Mouse (Mus musculus): ENCODE data around the gene Mt1. TPM values are rescaled to one million over a fixed set of nuclear protein-coding genes. Genes with fewer than 3 reads are reported as not detected.

Gene Mt1
- polyA plus RNA-seq, 1 experiment from 2014 or later, result 34.9 TPM

DNA sequence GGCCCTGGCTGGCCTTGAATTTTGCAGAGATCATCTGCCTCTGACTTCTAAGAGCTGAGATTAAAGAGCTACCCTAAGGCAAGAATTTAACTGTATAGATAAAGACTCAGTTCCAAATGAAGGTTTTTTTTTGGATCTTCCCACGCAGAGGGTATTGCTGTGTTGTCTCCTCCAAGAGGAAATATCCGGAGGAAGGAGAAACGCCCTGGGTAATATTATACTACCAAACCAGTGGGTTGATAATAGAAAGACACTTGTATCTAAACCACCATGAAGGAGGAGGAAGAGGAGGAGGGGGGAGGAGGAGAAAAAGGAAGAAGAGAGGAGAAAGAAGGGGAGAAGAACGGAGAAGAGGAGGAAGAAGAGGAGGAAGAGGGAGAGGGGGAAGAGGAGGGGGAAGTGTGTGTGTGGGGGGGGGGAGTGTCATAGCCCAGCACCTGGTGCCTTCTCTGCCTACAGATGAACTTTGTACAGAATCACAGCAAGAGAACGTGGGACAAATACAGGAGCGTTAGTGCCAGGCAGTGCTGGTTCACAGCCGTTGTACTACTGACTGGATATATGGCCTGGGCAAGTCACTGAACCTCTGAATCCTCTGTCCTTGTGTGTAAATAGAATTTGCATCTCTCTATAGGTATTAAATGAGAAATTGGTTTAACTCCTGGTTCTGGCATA is 1.0 kb upstream of the Mt1 start:
- Histone ChIP-seq H3K27ac (replicated peaks; ENCODE audit: low read depth, low read length) (no peak overlapping the region), H3K9me3 (ENCODE audit: control insufficient read depth, low read length) (no peaks in the 10 kb centered on the region), H3K4me3 (replicated peaks; ENCODE audit: low read depth, low read length) (no peak overlapping the region), H3K9ac (replicated peaks; ENCODE audit: low read length) (no peak overlapping the region), H3K4me2 (ENCODE audit: low read length) (no peak overlapping the region), H3K4me1 (ENCODE audit: control insufficient read depth, insufficient read depth, low read length) (peaks cover 15% of the 10 kb centered on the region), H3K36me3 (ENCODE audit: control insufficient read depth, insufficient read depth, low read length) (no peaks in the 10 kb centered on the region), H3K27me3 (ENCODE audit: control insufficient read depth, insufficient read depth, low read length) (peaks cover 84% of the 10 kb centered on the region)
- no peak for DNase-seq
- 64% methylated on average over 7 of the region's 7 CpGs for WGBS
- no peak for ATAC-seq (ENCODE audit: low FRiP score, low TSS enrichment)

DNA sequence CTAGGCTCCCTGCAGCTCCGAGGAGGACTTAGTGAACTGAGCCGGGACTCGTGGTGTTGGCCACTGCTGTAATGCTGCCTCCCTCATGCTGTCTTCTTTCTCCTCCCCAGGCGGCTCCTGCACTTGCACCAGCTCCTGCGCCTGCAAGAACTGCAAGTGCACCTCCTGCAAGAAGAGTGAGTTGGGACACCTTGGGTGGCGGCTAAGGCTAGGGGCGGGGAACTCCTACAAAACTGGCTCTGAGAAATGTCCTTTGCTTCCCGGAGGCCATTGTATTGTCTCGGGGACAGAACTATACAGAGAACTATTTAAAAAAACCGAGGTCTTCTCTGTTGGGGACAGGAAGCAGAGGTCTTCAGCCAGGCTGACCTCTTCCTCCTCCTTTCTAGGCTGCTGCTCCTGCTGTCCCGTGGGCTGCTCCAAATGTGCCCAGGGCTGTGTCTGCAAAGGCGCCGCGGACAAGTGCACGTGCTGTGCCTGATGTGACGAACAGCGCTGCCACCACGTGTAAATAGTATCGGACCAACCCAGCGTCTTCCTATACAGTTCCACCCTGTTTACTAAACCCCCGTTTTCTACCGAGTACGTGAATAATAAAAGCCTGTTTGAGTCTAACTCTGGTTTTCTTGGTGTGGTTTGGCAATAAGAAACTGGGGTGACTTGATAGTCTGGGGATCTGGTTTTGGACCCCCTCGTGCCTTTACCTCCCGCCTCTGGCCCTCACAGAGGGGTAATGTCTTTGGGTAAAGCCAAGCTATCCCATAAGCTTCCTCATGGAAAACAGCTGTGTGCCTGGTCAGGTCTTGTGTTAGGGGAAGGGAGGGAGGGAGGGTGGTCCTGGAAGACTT is 1.1 kb downstream of the Mt1 start:
- H3K27me3 ChIP-seq (ENCODE audit: control insufficient read depth, insufficient read depth, low read length), result peaks cover 82% of the 10 kb centered on the region
- DNase-seq, result peak; percentile 43
- no peak overlapping the region for H3K9ac ChIP-seq (replicated peaks; ENCODE audit: low read length)

DNA sequence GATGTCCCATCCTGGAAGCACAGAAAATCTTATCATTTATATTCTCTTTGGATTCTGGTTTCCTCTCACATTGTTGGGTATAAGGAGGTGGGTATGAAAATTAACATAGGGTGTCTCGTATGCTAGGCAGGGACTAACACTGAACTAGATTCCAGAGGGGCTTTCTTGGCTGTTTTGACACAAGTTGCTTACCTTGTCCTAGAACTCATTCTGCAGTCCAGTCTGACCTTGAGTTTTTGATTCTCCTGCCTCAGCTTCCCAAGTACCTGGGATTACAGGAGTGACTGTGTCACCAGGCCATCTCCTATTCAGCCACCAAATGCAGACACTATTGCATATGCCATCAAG is 1.7 kb downstream of the Mt1 start:
- ATAC-seq (ENCODE audit: low FRiP score, low TSS enrichment), result no peak
- peaks cover 82% of the 10 kb centered on the region for H3K27me3 ChIP-seq (ENCODE audit: control insufficient read depth, insufficient read depth, low read length)
- peaks cover 14% of the 10 kb centered on the region for H3K4me1 ChIP-seq (ENCODE audit: control insufficient read depth, insufficient read depth, low read length)
- H3K9me3 ChIP-seq (ENCODE audit: control insufficient read depth, low read length), result no peaks in the 10 kb centered on the region
- no peak overlapping the region for H3K9ac ChIP-seq (replicated peaks; ENCODE audit: low read length)
- H3K4me2 ChIP-seq (ENCODE audit: low read length), result no peak overlapping the region
- H3K4me3 ChIP-seq (replicated peaks; ENCODE audit: low read depth, low read length), result no peak overlapping the region
- 85% methylated on average over 1 of the region's 1 CpGs for WGBS
- DNase-seq, result no peak
- no peaks in the 10 kb centered on the region for H3K36me3 ChIP-seq (ENCODE audit: control insufficient read depth, insufficient read depth, low read length)
- no peak overlapping the region for H3K27ac ChIP-seq (replicated peaks; ENCODE audit: low read depth, low read length)

More for the DNA sequence above, 1.1 kb downstream of the Mt1 start:
- ATAC-seq (ENCODE audit: low FRiP score, low TSS enrichment), result no peak
- no peaks in the 10 kb centered on the region for H3K9me3 ChIP-seq (ENCODE audit: control insufficient read depth, low read length)
- peak overlapping the region; percentile 34; the same call in 1 of the 2 replicates for H3K4me3 ChIP-seq (replicated peaks; ENCODE audit: low read depth, low read length)
- H3K27ac ChIP-seq (replicated peaks; ENCODE audit: low read depth, low read length), result no peak overlapping the region
- peaks cover 14% of the 10 kb centered on the region for H3K4me1 ChIP-seq (ENCODE audit: control insufficient read depth, insufficient read depth, low read length)
- H3K36me3 ChIP-seq (ENCODE audit: control insufficient read depth, insufficient read depth, low read length), result no peaks in the 10 kb centered on the region
- WGBS, result 2% methylated on average over 25 of the region's 25 CpGs
- H3K4me2 ChIP-seq (ENCODE audit: low read length), result peak overlapping the region; percentile 66

DNA sequence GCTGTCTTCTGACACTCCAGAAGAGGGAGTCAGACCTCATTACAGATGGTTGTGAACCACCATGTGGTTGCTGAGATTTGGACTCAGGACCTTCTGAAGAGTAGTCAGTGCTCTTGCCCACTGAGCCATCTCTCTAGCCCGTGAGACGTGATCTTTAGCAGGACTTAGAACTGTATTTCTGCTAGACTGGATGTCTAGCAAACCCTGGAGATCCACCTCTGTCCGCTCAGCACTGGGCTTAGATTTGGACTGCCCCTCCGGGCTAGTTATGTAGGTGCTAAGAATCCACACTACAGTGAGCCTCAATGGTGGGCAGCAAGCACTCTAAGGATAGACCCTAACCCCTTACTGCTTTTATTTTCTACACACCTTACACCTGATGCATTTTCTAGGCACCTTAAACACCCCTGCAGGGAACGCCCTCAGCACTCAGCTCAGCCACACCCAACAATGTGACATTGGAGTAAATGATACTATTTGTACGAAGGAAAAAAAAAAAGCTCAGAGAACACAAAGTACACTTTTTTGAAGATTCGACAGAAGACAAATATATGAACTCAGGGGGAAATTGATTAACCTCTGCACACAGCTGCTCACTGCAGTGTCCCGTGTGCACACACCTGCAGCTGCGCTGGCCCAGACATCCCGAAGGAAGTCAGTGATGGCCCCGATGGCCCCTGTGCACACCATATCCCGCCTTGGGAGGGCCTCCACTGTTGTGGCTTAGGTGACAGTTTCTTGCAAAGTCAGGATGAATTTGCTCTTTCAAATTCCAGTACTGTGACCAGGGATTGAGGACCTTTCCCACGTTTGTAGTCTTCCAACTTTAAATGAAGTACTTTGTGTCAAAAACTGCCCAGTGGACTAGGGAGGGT is 3.4 kb downstream of the Mt1 start:
- H3K27me3 ChIP-seq (ENCODE audit: control insufficient read depth, insufficient read depth, low read length), result peaks cover 83% of the 10 kb centered on the region
- no peak overlapping the region for H3K4me2 ChIP-seq (ENCODE audit: low read length)
- H3K36me3 ChIP-seq (ENCODE audit: control insufficient read depth, insufficient read depth, low read length), result no peaks in the 10 kb centered on the region
- H3K4me1 ChIP-seq (ENCODE audit: control insufficient read depth, insufficient read depth, low read length), result peaks cover 14% of the 10 kb centered on the region
- no peak overlapping the region for H3K9ac ChIP-seq (replicated peaks; ENCODE audit: low read length)
- H3K4me3 ChIP-seq (replicated peaks; ENCODE audit: low read depth, low read length), result no peak overlapping the region
- 72% methylated on average over 13 of the region's 13 CpGs for WGBS
- no peaks in the 10 kb centered on the region for H3K9me3 ChIP-seq (ENCODE audit: control insufficient read depth, low read length)
- no peak for DNase-seq
- no peak for ATAC-seq (ENCODE audit: low FRiP score, low TSS enrichment)
- H3K27ac ChIP-seq (replicated peaks; ENCODE audit: low read depth, low read length), result no peak overlapping the region

DNA sequence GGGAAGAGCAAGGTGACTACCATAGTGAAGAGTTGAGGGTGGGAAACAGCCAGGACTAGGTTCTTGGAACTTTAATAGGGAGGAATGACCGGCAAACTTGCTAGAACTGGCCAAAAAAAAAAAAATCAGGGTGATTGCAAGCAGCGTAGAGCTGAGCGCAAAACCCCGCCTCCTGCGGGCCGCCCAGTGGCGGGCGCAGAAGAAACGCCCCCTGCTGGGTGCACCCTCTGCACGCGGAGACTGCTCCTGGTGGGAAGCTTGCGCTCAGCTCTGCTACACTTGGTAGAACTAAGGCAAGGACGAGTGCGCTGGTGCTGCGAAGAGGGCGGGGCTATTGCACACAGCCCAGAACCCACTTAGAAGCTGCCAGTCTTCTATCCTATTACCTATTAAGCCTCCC is 4.2 kb downstream of the Mt1 start:
- ATAC-seq (ENCODE audit: low FRiP score, low TSS enrichment), result peak; percentile 31; the same call in 1 of the 2 replicates

DNA sequence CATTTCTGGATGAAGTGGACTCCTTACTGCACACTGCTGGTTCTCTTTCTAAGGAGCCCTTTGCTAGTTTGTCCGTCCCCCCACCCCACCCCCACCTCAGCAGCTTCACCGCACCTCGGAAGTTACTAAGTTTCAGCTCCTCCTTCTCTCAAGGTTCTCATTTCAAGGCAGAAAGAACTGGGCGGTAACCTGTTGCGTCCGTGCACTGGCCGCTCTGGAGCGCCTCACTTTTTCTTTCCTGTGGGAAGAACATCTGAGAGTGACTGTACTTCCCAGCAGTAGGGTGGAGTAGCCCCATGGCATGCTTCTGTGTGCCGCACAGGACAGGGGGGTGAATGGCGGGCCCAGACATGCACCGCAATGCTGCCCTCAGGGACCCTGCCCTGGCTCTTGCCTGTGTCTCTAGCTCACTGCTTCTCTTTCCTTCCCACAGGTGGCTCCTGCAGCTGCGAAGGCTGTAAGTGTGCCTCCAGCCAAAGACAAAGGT is 5.5 kb downstream of the Mt1 start:
- 25% methylated on average over 12 of the region's 12 CpGs for WGBS
- no peaks in the 10 kb centered on the region for H3K36me3 ChIP-seq (ENCODE audit: control insufficient read depth, insufficient read depth, low read length)

More for the DNA sequence above, 4.2 kb downstream of the Mt1 start:
- Histone ChIP-seq H3K4me2 (ENCODE audit: low read length) (peak overlapping the region; percentile 41), H3K27me3 (ENCODE audit: control insufficient read depth, insufficient read depth, low read length) (peaks cover 79% of the 10 kb centered on the region), H3K36me3 (ENCODE audit: control insufficient read depth, insufficient read depth, low read length) (no peaks in the 10 kb centered on the region), H3K9me3 (ENCODE audit: control insufficient read depth, low read length) (no peaks in the 10 kb centered on the region), H3K9ac (replicated peaks; ENCODE audit: low read length) (no peak overlapping the region), H3K4me1 (ENCODE audit: control insufficient read depth, insufficient read depth, low read length) (peaks cover 14% of the 10 kb centered on the region), H3K4me3 (replicated peaks; ENCODE audit: low read depth, low read length) (peak overlapping the region; percentile 3; the same call in 1 of the 2 replicates), H3K27ac (replicated peaks; ENCODE audit: low read depth, low read length) (no peak overlapping the region)
- peak; percentile 77 for DNase-seq
- WGBS, result under 1% methylated on average over 16 of the region's 16 CpGs

DNA sequence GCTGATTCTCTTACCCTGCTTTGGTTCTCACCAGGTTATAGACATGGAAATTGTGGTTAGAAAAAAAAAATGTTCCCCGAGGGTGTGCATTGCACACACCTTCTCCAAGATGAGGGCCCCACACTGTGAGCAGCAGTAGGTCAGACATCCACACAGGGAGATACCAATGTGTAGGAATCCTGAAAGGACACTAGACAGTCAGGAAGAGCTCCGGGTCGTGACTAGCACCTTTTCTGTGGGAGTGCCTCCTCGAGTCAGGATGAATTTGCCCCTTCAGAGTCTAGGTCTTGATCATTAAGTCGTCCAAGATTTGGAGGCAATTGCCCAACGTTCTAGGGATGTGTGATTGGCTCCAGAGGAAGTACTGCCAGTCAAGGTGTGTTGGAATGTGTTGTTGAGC is 6.9 kb downstream of the Mt1 start:
- H3K27me3 ChIP-seq (ENCODE audit: control insufficient read depth, insufficient read depth, low read length), result peaks cover 53% of the 10 kb centered on the region
- no peak overlapping the region for H3K27ac ChIP-seq (replicated peaks; ENCODE audit: low read depth, low read length)
- H3K9me3 ChIP-seq (ENCODE audit: control insufficient read depth, low read length), result no peaks in the 10 kb centered on the region
- H3K9ac ChIP-seq (replicated peaks; ENCODE audit: low read length), result no peak overlapping the region
- H3K4me2 ChIP-seq (ENCODE audit: low read length), result no peak overlapping the region
- DNase-seq, result no peak
- H3K4me3 ChIP-seq (replicated peaks; ENCODE audit: low read depth, low read length), result no peak overlapping the region
- H3K4me1 ChIP-seq (ENCODE audit: control insufficient read depth, insufficient read depth, low read length), result 0 out of 2 replicates have a peak, but pooled peaks cover 4% of the 10 kb centered on the region
- ATAC-seq (ENCODE audit: low FRiP score, low TSS enrichment), result no peak
- no peaks in the 10 kb centered on the region for H3K36me3 ChIP-seq (ENCODE audit: control insufficient read depth, insufficient read depth, low read length)
- 71% methylated on average over 6 of the region's 6 CpGs for WGBS

More for the DNA sequence above, 5.5 kb downstream of the Mt1 start:
- no peak for ATAC-seq (ENCODE audit: low FRiP score, low TSS enrichment)
- Histone ChIP-seq H3K4me1 (ENCODE audit: control insufficient read depth, insufficient read depth, low read length) (peaks cover 8% of the 10 kb centered on the region), H3K27me3 (ENCODE audit: control insufficient read depth, insufficient read depth, low read length) (peaks cover 66% of the 10 kb centered on the region), H3K4me2 (ENCODE audit: low read length) (no peak overlapping the region), H3K4me3 (replicated peaks; ENCODE audit: low read depth, low read length) (no peak overlapping the region), H3K9me3 (ENCODE audit: control insufficient read depth, low read length) (no peaks in the 10 kb centered on the region), H3K9ac (replicated peaks; ENCODE audit: low read length) (no peak overlapping the region), H3K27ac (replicated peaks; ENCODE audit: low read depth, low read length) (no peak overlapping the region)
- DNase-seq, result no peak

DNA sequence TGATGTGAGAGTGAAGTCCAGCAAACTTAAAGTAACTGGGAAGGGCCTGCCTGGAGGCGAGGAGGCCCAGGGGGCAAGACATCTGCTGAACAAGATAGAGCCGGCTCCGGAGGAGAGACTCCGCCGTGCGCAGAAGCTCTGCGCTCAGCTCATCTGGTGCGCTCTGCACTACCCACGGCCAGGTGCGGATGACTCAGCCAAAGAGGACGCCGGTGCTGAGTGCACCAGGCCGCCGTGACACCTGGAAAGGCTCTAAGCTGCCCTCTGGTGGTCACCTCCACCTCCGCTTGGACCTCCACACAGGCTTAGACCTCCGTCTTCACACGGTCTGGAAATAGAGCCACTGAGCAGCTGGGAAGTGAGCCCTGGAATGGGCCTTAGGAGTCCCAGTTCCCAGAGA is 7.7 kb downstream of the Mt1 start:
- DNase-seq (peak; percentile 75), ATAC-seq (ENCODE audit: low FRiP score, low TSS enrichment) (0 out of 2 replicates have a peak, but pooled peaks have one; percentile 34)
- no peaks in the 10 kb centered on the region for H3K9me3 ChIP-seq (ENCODE audit: control insufficient read depth, low read length)
- H3K27ac ChIP-seq (replicated peaks; ENCODE audit: low read depth, low read length), result no peak overlapping the region
- no peaks in the 10 kb centered on the region for H3K36me3 ChIP-seq (ENCODE audit: control insufficient read depth, insufficient read depth, low read length)
- 0 out of 2 replicates have a peak, but pooled peaks cover 4% of the 10 kb centered on the region for H3K4me1 ChIP-seq (ENCODE audit: control insufficient read depth, insufficient read depth, low read length)
- 6% methylated on average over 17 of the region's 17 CpGs for WGBS
- peaks cover 53% of the 10 kb centered on the region for H3K27me3 ChIP-seq (ENCODE audit: control insufficient read depth, insufficient read depth, low read length)
- no peak overlapping the region for H3K4me3 ChIP-seq (replicated peaks; ENCODE audit: low read depth, low read length)
- no peak overlapping the region for H3K9ac ChIP-seq (replicated peaks; ENCODE audit: low read length)
- peak overlapping the region; percentile 35 for H3K4me2 ChIP-seq (ENCODE audit: low read length)
